Mouse (Mus musculus): ENCODE data around the gene Thap3. TPM values are rescaled to one million over a fixed set of nuclear protein-coding genes. Genes with fewer than 3 reads are reported as not detected.

Gene Thap3
- polyA plus RNA-seq, 1 experiment, result 29.8 TPM

- Histone ChIP-seq H3K4me3 (ENCODE audit: insufficient read depth, low read length) (no peak overlapping the region), H3K27ac (ENCODE audit: insufficient read depth, low read depth, low read length) (no peak overlapping the region), H3K4me1 (ENCODE audit: control insufficient read depth, insufficient read depth, low read length) (peaks cover 22% of the 10 kb centered on the region)
- TF ChIP-seq CTCF (IDR thresholded peaks at IDR 0.05; ENCODE audit: low read depth, low read length) (no peak), POLR2A (IDR thresholded peaks at IDR 0.05; ENCODE audit: borderline replicate concordance, low read depth, low read length) (no peak)
Observed at GRCm38 (mm10) chr4:152000906-152001305, 12.1 kb upstream of the Thap3 start.

DNA sequence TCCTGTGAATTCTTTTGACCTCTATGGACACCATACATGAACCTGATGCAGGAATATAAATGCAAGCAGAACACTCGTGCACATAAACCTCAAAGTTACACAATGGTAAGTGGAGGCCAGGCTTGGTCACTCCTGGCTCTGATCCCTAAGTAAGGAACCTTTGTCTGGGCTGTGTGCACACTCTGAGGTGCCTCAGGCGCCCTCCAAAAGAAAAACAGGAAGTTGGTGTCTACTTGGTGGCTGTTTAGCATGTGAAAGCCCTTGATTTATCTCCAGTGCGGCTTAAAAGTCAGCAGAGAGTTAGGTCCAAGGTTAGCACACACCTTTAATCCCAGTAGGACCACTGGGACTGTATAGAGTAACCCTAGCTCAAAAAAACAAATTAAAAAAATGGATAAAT is 10.7 kb upstream of the Thap3 start:
- Histone ChIP-seq H3K4me1 (ENCODE audit: control insufficient read depth, insufficient read depth, low read length) (peaks cover 23% of the 10 kb centered on the region), H3K27ac (ENCODE audit: insufficient read depth, low read depth, low read length) (peak overlapping the region; percentile 46), H3K4me3 (ENCODE audit: insufficient read depth, low read length) (no peak overlapping the region)
- TF ChIP-seq CTCF (IDR thresholded peaks at IDR 0.05; ENCODE audit: low read depth, low read length) (no peak), POLR2A (IDR thresholded peaks at IDR 0.05; ENCODE audit: borderline replicate concordance, low read depth, low read length) (no peak)

- H3K4me3 ChIP-seq (ENCODE audit: insufficient read depth, low read length), result no peak overlapping the region
- TF ChIP-seq POLR2A (IDR thresholded peaks at IDR 0.05; ENCODE audit: borderline replicate concordance, low read depth, low read length), result no peak
- TF ChIP-seq CTCF (IDR thresholded peaks at IDR 0.05; ENCODE audit: low read depth, low read length), result no peak
- H3K27ac ChIP-seq (ENCODE audit: insufficient read depth, low read depth, low read length), result no peak overlapping the region
- peaks cover 25% of the 10 kb centered on the region for H3K4me1 ChIP-seq (ENCODE audit: control insufficient read depth, insufficient read depth, low read length)
Observed at GRCm38 (mm10) chr4:151997701-151998100, 8.9 kb upstream of the Thap3 start.

GRCm38 (mm10) chr4:151996951-151997222 is 8.1 kb upstream of the Thap3 start:
- peak overlapping the region; percentile 56 for H3K27ac ChIP-seq (ENCODE audit: insufficient read depth, low read depth, low read length)
- H3K4me3 ChIP-seq (ENCODE audit: insufficient read depth, low read length), result peak overlapping the region; percentile 85
- TF ChIP-seq CTCF (IDR thresholded peaks at IDR 0.05; ENCODE audit: low read depth, low read length) (no peak), POLR2A (IDR thresholded peaks at IDR 0.05; ENCODE audit: borderline replicate concordance, low read depth, low read length) (no peak)
- peaks cover 25% of the 10 kb centered on the region for H3K4me1 ChIP-seq (ENCODE audit: control insufficient read depth, insufficient read depth, low read length)

- TF ChIP-seq CTCF (IDR thresholded peaks at IDR 0.05; ENCODE audit: low read depth, low read length), result no peak
- no peak for TF ChIP-seq POLR2A (IDR thresholded peaks at IDR 0.05; ENCODE audit: borderline replicate concordance, low read depth, low read length)
- Histone ChIP-seq H3K27ac (ENCODE audit: insufficient read depth, low read depth, low read length) (peak within 1 kb of the TSS; percentile 56), H3K4me1 (ENCODE audit: control insufficient read depth, insufficient read depth, low read length) (peaks cover 25% of the 10 kb centered on the region), H3K4me3 (ENCODE audit: insufficient read depth, low read length) (peak within 1 kb of the TSS; percentile 99)
Observed at GRCm38 (mm10) chr4:151996173-151996950, 7.6 kb upstream of the Thap3 start, which contains the start of gene Phf13. Gene Phf13, minus strand, starts transcription at chr4:151996258.

DNA sequence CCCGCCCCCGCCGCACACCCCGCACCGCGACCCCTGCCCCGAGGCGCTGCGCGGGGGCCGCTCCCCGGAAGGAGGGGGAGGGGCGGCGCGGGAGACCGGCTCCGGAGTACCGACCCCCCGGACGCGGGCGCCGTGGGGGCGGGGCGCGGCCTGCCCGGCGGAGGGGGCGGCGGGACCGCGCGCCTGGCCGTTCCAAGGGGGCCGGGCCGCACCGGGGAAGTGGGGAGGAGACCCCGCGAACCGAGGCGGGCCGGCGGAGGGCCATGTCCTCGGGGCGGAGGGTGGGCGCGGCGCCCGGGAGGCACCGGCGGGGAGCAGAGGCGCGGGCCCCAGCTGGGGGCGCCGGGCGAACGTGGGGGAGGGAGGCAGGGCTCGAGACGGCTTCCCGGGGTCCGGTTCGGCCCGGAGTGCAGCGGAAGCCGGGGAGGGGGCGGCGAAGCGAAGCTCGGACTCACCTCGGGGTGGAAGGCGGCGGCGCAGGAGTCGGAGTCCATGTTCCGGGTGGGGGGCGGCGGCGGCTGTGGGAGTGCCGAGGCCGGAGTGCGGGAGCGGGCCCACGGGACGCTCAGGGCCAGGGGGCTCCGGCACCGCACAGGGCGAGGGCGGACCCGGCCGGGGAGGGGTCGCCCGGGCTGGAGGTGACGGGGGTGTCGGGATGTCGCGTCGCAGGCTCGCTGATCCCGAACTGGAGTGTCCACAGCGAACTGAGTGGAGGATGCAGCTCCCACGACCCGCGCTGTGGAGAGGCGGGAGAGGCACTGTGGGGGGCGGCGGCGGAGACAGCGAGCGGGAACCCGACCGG is 6.8 kb upstream of the Thap3 start:
- Histone ChIP-seq H3K27ac (ENCODE audit: insufficient read depth, low read depth, low read length) (no peak overlapping the region), H3K4me1 (ENCODE audit: control insufficient read depth, insufficient read depth, low read length) (peaks cover 20% of the 10 kb centered on the region), H3K4me3 (ENCODE audit: insufficient read depth, low read length) (peak overlapping the region; percentile 99)
- TF ChIP-seq CTCF (IDR thresholded peaks at IDR 0.05; ENCODE audit: low read depth, low read length), result no peak
- no peak for TF ChIP-seq POLR2A (IDR thresholded peaks at IDR 0.05; ENCODE audit: borderline replicate concordance, low read depth, low read length)

DNA sequence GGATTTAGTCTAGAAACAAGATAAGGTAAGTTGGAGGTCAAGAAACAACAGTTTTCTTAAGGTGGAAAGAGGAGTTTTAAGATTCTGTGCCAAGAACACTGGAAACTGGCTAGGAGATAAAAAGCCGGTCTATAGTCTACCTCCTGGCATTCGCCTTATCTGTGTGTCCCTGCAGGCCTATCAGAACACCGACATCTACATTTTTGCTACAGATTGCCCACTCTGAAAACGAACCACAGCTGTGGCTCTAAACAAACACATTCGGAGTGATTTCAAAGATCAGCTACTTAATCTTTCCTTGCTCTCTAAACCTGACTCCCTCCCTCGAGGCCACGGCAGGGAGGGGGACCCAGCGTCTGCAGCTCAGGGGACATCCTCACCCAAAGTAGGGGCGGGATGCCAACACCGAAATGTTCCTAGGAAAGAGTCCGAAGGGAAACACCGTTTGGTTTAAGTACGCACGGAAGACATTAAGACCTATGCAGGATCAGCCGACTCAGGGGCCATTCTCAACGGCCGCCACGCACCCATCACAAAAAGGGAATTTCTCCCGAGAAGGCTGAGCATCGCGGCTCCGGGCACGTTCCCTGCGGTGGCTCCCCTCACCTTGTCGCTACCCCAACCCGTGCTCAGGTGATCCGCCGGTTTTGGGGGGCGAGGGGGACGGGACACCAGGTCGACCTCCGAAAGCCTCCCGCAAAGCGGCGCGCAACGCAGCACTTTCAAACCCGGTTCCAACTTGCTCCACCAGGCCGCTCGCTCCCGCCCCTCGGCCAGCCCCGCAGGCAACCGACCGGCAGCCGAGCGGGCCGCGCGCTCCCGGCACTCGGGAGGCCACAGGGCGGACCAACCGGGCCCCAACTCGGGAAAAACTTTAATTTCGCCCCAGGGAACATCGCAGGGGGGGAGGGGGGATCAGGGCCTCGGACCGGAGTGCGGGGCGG is 5.7 kb upstream of the Thap3 start:
- peak overlapping the region; percentile 99 for H3K4me3 ChIP-seq (ENCODE audit: insufficient read depth, low read length)
- TF ChIP-seq CTCF (IDR thresholded peaks at IDR 0.05; ENCODE audit: low read depth, low read length) (no peak), POLR2A (IDR thresholded peaks at IDR 0.05; ENCODE audit: borderline replicate concordance, low read depth, low read length) (no peak)
- H3K4me1 ChIP-seq (ENCODE audit: control insufficient read depth, insufficient read depth, low read length), result peaks cover 10% of the 10 kb centered on the region
- H3K27ac ChIP-seq (ENCODE audit: insufficient read depth, low read depth, low read length), result no peak overlapping the region

DNA sequence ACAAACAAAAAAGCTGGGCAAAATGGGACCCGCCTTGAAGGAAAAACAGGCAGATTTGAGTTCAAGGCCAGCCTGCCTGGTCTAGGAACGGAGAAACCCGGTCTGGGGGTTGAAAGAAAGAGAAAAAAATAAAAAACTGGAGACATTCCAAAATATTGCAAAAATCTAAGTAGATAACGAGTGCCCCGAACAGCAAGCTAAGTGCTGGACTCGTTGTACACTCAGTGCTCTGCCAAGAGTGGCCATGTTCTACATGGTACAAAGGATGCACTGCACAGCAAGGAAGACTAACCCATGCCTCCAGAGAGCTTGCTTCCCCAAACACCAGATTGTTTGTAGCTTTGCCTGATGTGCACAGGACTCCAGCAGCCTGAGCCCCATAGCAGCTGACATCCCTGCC is 4.2 kb upstream of the Thap3 start:
- TF ChIP-seq CTCF (IDR thresholded peaks at IDR 0.05; ENCODE audit: low read depth, low read length), result no peak
- no peak for TF ChIP-seq POLR2A (IDR thresholded peaks at IDR 0.05; ENCODE audit: borderline replicate concordance, low read depth, low read length)
- Histone ChIP-seq H3K4me1 (ENCODE audit: control insufficient read depth, insufficient read depth, low read length) (peaks cover 6% of the 10 kb centered on the region; the same call in 1 of the 2 replicates), H3K4me3 (ENCODE audit: insufficient read depth, low read length) (no peak overlapping the region), H3K27ac (ENCODE audit: insufficient read depth, low read depth, low read length) (no peak overlapping the region)

- no peak for TF ChIP-seq CTCF (IDR thresholded peaks at IDR 0.05; ENCODE audit: low read depth, low read length)
- TF ChIP-seq POLR2A (IDR thresholded peaks at IDR 0.05; ENCODE audit: borderline replicate concordance, low read depth, low read length), result no peak
- H3K4me1 ChIP-seq (ENCODE audit: control insufficient read depth, insufficient read depth, low read length), result peaks cover 7% of the 10 kb centered on the region
- H3K27ac ChIP-seq (ENCODE audit: insufficient read depth, low read depth, low read length), result no peak overlapping the region
- H3K4me3 ChIP-seq (ENCODE audit: insufficient read depth, low read length), result no peak overlapping the region
Observed at GRCm38 (mm10) chr4:151992091-151992490, 3.3 kb upstream of the Thap3 start.

Measured in bone marrow macrophage, adult 2 months (primary cell).